Mouse (Mus musculus) erythroblast, embryonic 14.5 days (primary cell): ENCODE data around the gene Sema3d.

Experiments
- GATA1 ChIP-seq: IDR thresholded peaks from 2 replicates; pipeline ENCODE4 v1.6.1; 2012; ENCODE audit warnings: low read length, inconsistent platforms, mixed read lengths
- TAL1 ChIP-seq: IDR thresholded peaks from 3 replicates; pipeline ENCODE4 v1.6.1; 2012; ENCODE audit warnings: low read length, inconsistent platforms, mixed read lengths

DNA sequence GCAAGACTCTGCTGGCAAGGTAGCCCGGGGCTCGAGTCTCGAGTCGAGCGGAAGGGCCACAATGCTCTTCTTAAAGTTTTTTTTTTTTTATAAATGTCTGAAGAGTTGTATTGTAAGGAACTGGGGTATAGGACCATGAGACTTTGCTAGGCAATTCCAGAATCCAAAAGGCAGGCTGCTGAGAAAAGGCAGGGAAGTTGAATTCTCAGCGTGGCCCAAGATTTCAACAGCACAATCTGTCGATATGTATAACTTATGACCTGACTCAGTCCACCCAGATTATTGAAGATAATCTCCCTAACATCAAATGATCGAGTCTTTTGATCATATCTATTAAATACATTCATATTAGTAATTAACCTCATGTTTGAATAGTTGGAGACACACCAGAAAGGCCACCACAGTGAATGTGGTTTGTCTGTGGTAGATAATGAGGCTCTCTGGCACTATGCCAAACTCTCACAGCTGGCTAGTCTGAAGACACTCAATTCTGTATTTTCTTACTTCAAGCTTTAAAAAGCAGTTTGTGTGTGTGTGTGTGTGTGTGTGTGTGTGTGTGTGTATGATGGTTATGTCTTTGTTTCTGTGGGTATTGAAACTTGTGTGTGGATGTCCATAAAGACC lies 166.0 kb downstream of the Sema3d start:
- TF ChIP-seq TAL1, result no peak
- no peak for TF ChIP-seq GATA1
